Mouse (Mus musculus) forebrain, embryonic 10.5 days (tissue): ENCODE measurements around the gene Kcna10. TPM values are rescaled to one million over a fixed set of nuclear protein-coding genes. Genes with fewer than 3 reads are reported as not detected.
A peak's percentile ranks its signal among the peaks of the same experiment; 100 is the strongest.

ENCODE experiments used
- DNase-seq: peaks from one replicate; pipeline ENCODE4 v3.0.0-alpha.2; 2017; ENCODE audit warnings: low spot score; ENCODE audit errors: extremely low spot score
- H3K27ac ChIP-seq: fragments of 300-500 bp; sonication (generic); 2 replicates; pipeline ENCODE4 v1.5.1; 2016; ENCODE audit warnings: mild to moderate bottlenecking
- H3K27me3 ChIP-seq: fragments of 300-500 bp; sonication (generic); 2 replicates; pipeline ENCODE4 v1.6.1; 2016; ENCODE audit warnings: mild to moderate bottlenecking; ENCODE audit not compliant: poor library complexity, severe bottlenecking
- H3K36me3 ChIP-seq: fragments of 300-500 bp; sonication (generic); replicated peaks from 2 replicates; pipeline ENCODE4 v1.6.1; 2016; ENCODE audit warnings: mild to moderate bottlenecking, moderate library complexity
- H3K4me1 ChIP-seq: fragments of 300-500 bp; sonication (generic); 2 replicates; pipeline ENCODE4 v1.6.1; 2016
- H3K4me3 ChIP-seq: fragments of 300-500 bp; sonication (generic); 2 replicates; pipeline ENCODE4 v1.5.1; 2016; ENCODE audit warnings: mild to moderate bottlenecking, moderate library complexity
- H3K9me3 ChIP-seq: fragments of 300-500 bp; sonication (generic); 2 replicates; pipeline ENCODE4 v1.6.1; 2016; ENCODE audit warnings: mild to moderate bottlenecking, moderate library complexity
- WGBS: fragments of 180-500 bp; shearing (Covaris S2); methylation state at CpG from one replicate; pipeline ENCODE4 v1.1.7; 2016; 5-methylcytosine and 5-hydroxymethylcytosine counted together
- polyA plus RNA-seq: library from polyadenylated mRNA; unstranded; fragments of >200 nt; fragmentation: Nextera tagmentation; extraction: Ambion mirVana; gene quantifications from 2 replicates; pipeline ENCODE4 v1.2.1, GENCODE M21; 2016

Gene Kcna10
- polyA plus RNA-seq, 1 experiment from 2014 or later = not detected

- no peak for DNase-seq
- no peak overlapping the region for H3K4me3 ChIP-seq
- WGBS = 34% methylated on average over 2 of the region's 2 CpGs
- no peaks in the 10 kb centered on the region for H3K27me3 ChIP-seq
- no peaks in the 10 kb centered on the region for H3K36me3 ChIP-seq
- H3K9me3 ChIP-seq = no peaks in the 10 kb centered on the region
- H3K4me1 ChIP-seq = peaks cover 11% of the 10 kb centered on the region
- no peak overlapping the region for H3K27ac ChIP-seq
Measured at GRCm38 (mm10) chr3:107233945-107234344, 51.1 kb downstream of the Kcna10 start.

- no peaks in the 10 kb centered on the region; the same call in 1 of the 2 replicates for H3K27me3 ChIP-seq
- H3K36me3 ChIP-seq = no peaks in the 10 kb centered on the region
- 58% methylated on average over 2 of the region's 2 CpGs for WGBS
- DNase-seq = no peak
- no peak overlapping the region for H3K27ac ChIP-seq
- H3K4me1 ChIP-seq = peaks cover 22% of the 10 kb centered on the region
- H3K4me3 ChIP-seq = no peak overlapping the region
- H3K9me3 ChIP-seq = no peaks in the 10 kb centered on the region
Measured at GRCm38 (mm10) chr3:107238051-107238450, 55.2 kb downstream of the Kcna10 start.

GRCm38 (mm10) chr3:107238471-107238980 lies 55.7 kb downstream of the Kcna10 start:
- no peaks in the 10 kb centered on the region for H3K36me3 ChIP-seq
- H3K4me1 ChIP-seq = peaks cover 19% of the 10 kb centered on the region
- no peak for DNase-seq
- no peak overlapping the region for H3K27ac ChIP-seq
- no peaks in the 10 kb centered on the region for H3K9me3 ChIP-seq
- H3K4me3 ChIP-seq = no peak overlapping the region
- no peaks in the 10 kb centered on the region; the same call in 1 of the 2 replicates for H3K27me3 ChIP-seq
- 92% methylated on average over 8 of the region's 8 CpGs for WGBS

- H3K9me3 ChIP-seq = no peaks in the 10 kb centered on the region
- H3K36me3 ChIP-seq = no peaks in the 10 kb centered on the region
- peaks cover 19% of the 10 kb centered on the region for H3K4me1 ChIP-seq
- 89% methylated on average over 9 of the region's 9 CpGs for WGBS
- no peak within 1 kb of the TSS for H3K4me3 ChIP-seq
- no peak for DNase-seq
- H3K27me3 ChIP-seq = no peaks in the 10 kb centered on the region; the same call in none of the 2 replicates
- no peak within 1 kb of the TSS for H3K27ac ChIP-seq
Measured at GRCm38 (mm10) chr3:107239607-107240006, 56.8 kb downstream of the Kcna10 start, which contains the start of gene Prok1. Prok1 (minus strand) TSS chr3:107239707.

GRCm38 (mm10) chr3:107241389-107242094 lies 58.7 kb downstream of the Kcna10 start:
- 39% methylated on average over 14 of the region's 14 CpGs for WGBS
- no peak overlapping the region for H3K27ac ChIP-seq
- no peak overlapping the region for H3K4me3 ChIP-seq
- peaks cover 19% of the 10 kb centered on the region for H3K4me1 ChIP-seq
- no peaks in the 10 kb centered on the region; the same call in none of the 2 replicates for H3K27me3 ChIP-seq
- H3K9me3 ChIP-seq = no peaks in the 10 kb centered on the region
- no peaks in the 10 kb centered on the region for H3K36me3 ChIP-seq
- peak; percentile 28 for DNase-seq

Other genes with a start within 250 kb of the Kcna10 start
- 3.3 and 3.5 TPM in 2 replicates for gene Kcna3, start 146.9 kb upstream of the Kcna10 start, polyA plus RNA-seq
- gene Kcna2, start 81.9 kb upstream of the Kcna10 start, polyA plus RNA-seq = not detected in 2 replicates
- gene Cym, start 38.7 kb downstream of the Kcna10 start, polyA plus RNA-seq = not detected in 2 replicates
- not detected in 2 replicates for gene A630076J17Rik, start 47.6 kb downstream of the Kcna10 start, polyA plus RNA-seq
- gene Prok1, start 56.7 kb downstream of the Kcna10 start, polyA plus RNA-seq = not detected in 2 replicates
- 177 and 184 TPM in 2 replicates for gene Lamtor5, start 95.8 kb downstream of the Kcna10 start, polyA plus RNA-seq
- 1.9 and 2.2 TPM in 2 replicates for gene Slc16a4, start 108.2 kb downstream of the Kcna10 start, polyA plus RNA-seq
- 18.2 and 19.9 TPM in 2 replicates for gene Rbm15, start 150.6 kb downstream of the Kcna10 start, polyA plus RNA-seq